Mouse (Mus musculus): ENCODE results near the gene Recql. TPM values are rescaled to one million over a fixed set of nuclear protein-coding genes. Genes with fewer than 3 reads are reported as not detected.

Recql gene
- polyA plus RNA-seq (2015; fragmentation: Nextera tagmentation; extraction: Ambion mirVana): 14.9 and 17.1 TPM in 2 replicates

DNA sequence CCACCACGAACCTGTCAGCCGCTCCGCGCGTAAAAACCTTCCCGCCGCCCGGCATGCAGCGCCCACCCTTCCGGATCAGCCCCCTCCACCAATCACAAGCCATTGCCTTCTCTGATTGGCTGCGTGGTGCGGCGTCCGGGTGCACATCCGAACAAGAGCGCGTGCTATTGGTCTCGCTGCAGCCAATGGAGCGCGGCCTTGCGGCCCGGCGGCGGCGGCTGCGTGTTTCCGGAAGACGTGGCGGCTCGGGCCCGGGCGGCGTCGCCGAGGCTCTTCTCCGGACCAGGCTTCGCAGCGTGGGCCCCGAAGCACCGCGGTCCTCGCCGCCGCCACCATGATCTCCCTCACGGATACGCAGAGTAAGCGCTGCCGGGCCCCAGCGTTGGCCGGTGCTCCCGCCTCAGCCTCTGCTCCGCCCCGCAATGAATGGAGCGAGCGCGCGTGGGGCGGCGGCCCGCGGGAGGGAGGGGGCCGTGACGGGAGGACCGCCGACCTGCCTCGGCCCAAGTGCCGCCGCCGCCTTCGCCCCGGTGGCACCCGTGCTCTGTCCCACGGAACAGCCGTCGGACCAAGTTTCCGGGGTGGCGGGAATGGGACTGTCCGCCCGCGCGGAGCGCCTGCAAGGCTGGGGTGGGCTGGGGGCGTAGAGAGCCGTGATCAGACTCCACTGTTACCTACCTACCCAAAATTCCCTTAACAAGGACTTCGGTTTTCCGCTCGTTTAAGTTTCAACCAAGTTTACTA, at the start of gene Recql, which contains the start of gene Golt1b:
TSS of gene Recql (minus strand) at position 77 of the 744 bp plus-strand sequence.
TSS of gene Golt1b (plus strand) at position 211 of the 744 bp plus-strand sequence.
- Histone ChIP-seq H3K36me3 (ENCODE audit: insufficient read depth, low read length) (no peaks in the 10 kb centered on the region), H3K27ac (0 out of 2 replicates have a peak within 1 kb of the TSS, but pooled peaks have one; percentile 51), H3K4me3 (replicated peaks; ENCODE audit: low read depth, low read length) (peak within 1 kb of the TSS; percentile 98), H3K4me2 (ENCODE audit: low read length) (peak within 1 kb of the TSS; percentile 80), H3K9ac (ENCODE audit: low read depth, low read length) (peak within 1 kb of the TSS; percentile 91), H3K4me1 (replicated peaks; ENCODE audit: insufficient read depth, low read length) (0 out of 2 replicates have a peak, but pooled peaks cover 8% of the 10 kb centered on the region), H3K9me3 (replicated peaks; ENCODE audit: low read length) (no peaks in the 10 kb centered on the region), H3K27me3 (ENCODE audit: insufficient read depth, low read length) (no peaks in the 10 kb centered on the region)
- DNase-seq (ENCODE audit: low spot score): peak; percentile 97
- ATAC-seq (replicated peaks; ENCODE audit: low FRiP score, low read depth): peak; percentile 100
- no peak for TF ChIP-seq CTCF (IDR thresholded peaks at IDR 0.05; ENCODE audit: low read depth)
- WGBS: under 1% methylated on average over 73 of the region's 87 CpGs

DNA sequence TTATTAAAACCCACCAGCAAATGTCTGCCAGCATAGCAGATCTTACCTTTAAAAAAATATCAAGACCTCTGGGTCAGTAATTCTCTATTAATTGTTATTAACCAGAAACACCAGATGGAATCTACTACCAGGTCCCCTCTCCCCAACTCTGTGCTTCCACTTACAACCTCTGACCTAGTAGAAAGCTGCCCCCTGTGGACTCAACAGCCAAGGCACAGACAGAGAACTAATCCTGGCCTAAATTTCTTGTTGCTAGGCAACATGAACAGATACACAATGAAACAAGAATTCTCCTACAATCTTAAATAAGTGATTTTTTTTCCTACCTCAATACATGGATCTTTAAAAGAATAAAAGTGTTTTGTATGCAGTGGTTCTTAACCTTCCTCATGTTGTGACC, 42.2 kb upstream of the Recql start:
- no peak for TF ChIP-seq CTCF (IDR thresholded peaks at IDR 0.05; ENCODE audit: low read depth)
- ATAC-seq (replicated peaks; ENCODE audit: low FRiP score, low read depth) (no peak), DNase-seq (ENCODE audit: low spot score) (no peak)
- Histone ChIP-seq H3K4me2 (ENCODE audit: low read length) (no peak overlapping the region), H3K4me1 (replicated peaks; ENCODE audit: insufficient read depth, low read length) (no peaks in the 10 kb centered on the region), H3K27ac (no peak overlapping the region), H3K27me3 (ENCODE audit: insufficient read depth, low read length) (no peaks in the 10 kb centered on the region), H3K4me3 (replicated peaks; ENCODE audit: low read depth, low read length) (no peak overlapping the region), H3K9me3 (replicated peaks; ENCODE audit: low read length) (no peaks in the 10 kb centered on the region), H3K9ac (ENCODE audit: low read depth, low read length) (no peak overlapping the region), H3K36me3 (ENCODE audit: insufficient read depth, low read length) (no peaks in the 10 kb centered on the region)

DNA sequence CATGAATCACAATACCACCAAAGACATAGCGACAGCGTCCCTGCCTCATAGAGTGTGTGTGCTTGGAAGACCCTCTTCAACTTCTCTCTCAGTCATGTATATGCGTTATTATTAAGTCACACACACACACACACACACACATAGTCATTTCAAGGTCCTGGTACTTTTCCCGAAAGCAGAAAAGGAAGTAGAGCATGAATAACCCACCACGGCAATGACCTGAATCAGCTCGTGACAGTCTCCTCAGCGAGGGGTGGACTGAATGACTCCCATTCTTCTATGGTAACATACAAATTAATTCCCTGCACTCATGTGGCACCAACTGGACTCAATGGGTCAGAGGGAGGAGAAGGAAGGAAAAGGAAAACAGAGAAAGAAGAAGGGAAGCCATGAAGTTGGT, 38.1 kb upstream of the Recql start:
- DNase-seq (ENCODE audit: low spot score) (no peak), ATAC-seq (replicated peaks; ENCODE audit: low FRiP score, low read depth) (no peak)
- H3K36me3 ChIP-seq (ENCODE audit: insufficient read depth, low read length): no peaks in the 10 kb centered on the region
- H3K27me3 ChIP-seq (ENCODE audit: insufficient read depth, low read length): no peaks in the 10 kb centered on the region
- H3K27ac ChIP-seq: no peak overlapping the region
- no peak overlapping the region for H3K4me3 ChIP-seq (replicated peaks; ENCODE audit: low read depth, low read length)
- H3K9me3 ChIP-seq (replicated peaks; ENCODE audit: low read length): no peaks in the 10 kb centered on the region
- H3K9ac ChIP-seq (ENCODE audit: low read depth, low read length): no peak overlapping the region
- no peaks in the 10 kb centered on the region for H3K4me1 ChIP-seq (replicated peaks; ENCODE audit: insufficient read depth, low read length)
- no peak for TF ChIP-seq CTCF (IDR thresholded peaks at IDR 0.05; ENCODE audit: low read depth)
- no peak overlapping the region for H3K4me2 ChIP-seq (ENCODE audit: low read length)
- 65% methylated on average over 7 of the region's 7 CpGs for WGBS

DNA sequence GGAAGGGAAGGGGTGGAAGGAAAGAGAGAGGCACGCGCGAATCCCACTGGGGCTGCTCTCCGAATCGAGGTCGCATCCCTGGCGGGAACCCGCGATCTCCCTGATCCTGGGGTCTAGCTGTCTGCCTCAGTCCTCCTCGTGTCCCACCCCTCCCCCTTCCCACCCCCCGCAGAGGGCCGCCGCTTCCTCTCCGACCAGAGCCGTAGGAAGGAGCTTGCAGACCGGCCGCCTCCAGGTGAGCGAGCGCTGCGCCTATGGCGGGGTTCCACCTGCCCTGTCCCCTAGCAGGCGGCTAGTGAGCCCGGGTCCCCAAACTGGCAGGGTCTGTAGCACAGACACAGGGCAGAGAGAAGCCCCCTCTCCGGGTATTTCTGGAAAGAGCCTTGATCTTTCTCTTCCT, 27.7 kb upstream of the Recql start:
- DNase-seq (ENCODE audit: low spot score) (no peak), ATAC-seq (replicated peaks; ENCODE audit: low FRiP score, low read depth) (0 out of 2 replicates have a peak, but pooled peaks have one; percentile 33)
- 0 out of 2 replicates have a peak, but pooled peaks cover 8% of the 10 kb centered on the region for H3K4me1 ChIP-seq (replicated peaks; ENCODE audit: insufficient read depth, low read length)
- no peaks in the 10 kb centered on the region for H3K36me3 ChIP-seq (ENCODE audit: insufficient read depth, low read length)
- H3K9ac ChIP-seq (ENCODE audit: low read depth, low read length): 0 out of 2 replicates have a peak overlapping the region, but pooled peaks have one; percentile 35
- peaks cover 7% of the 10 kb centered on the region; the same call in 1 of the 2 replicates for H3K27me3 ChIP-seq (ENCODE audit: insufficient read depth, low read length)
- H3K4me2 ChIP-seq (ENCODE audit: low read length): peak overlapping the region; percentile 65
- no peaks in the 10 kb centered on the region for H3K9me3 ChIP-seq (replicated peaks; ENCODE audit: low read length)
- peak overlapping the region; percentile 11; the same call in 1 of the 2 replicates for H3K4me3 ChIP-seq (replicated peaks; ENCODE audit: low read depth, low read length)
- WGBS: 4% methylated on average over 23 of the region's 24 CpGs
- no peak for TF ChIP-seq CTCF (IDR thresholded peaks at IDR 0.05; ENCODE audit: low read depth)
- no peak overlapping the region for H3K27ac ChIP-seq

DNA sequence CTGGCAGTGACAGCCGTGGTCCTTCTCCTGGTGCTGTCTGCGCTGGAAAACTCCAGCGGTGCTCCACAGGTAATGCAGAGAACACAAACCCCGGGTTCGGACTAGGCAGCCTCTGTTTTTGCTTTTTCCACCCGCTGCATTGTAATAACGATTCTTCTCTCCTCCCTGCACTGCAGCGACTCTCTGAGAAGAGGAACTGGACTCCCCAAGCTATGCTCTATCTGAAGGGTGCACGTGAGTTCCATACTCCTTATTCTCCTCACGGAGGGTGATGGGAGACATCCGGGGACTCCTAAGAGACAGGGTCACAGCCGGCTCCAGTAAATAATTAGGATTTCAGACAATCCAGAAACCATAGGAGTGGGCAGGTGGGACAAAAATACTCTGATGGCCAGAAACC, 27.0 kb upstream of the Recql start:
- no peak overlapping the region for H3K4me3 ChIP-seq (replicated peaks; ENCODE audit: low read depth, low read length)
- no peak for DNase-seq (ENCODE audit: low spot score)
- H3K36me3 ChIP-seq (ENCODE audit: insufficient read depth, low read length): no peaks in the 10 kb centered on the region
- WGBS: 14% methylated on average over 12 of the region's 12 CpGs
- no peaks in the 10 kb centered on the region for H3K9me3 ChIP-seq (replicated peaks; ENCODE audit: low read length)
- H3K9ac ChIP-seq (ENCODE audit: low read depth, low read length): no peak overlapping the region
- H3K4me1 ChIP-seq (replicated peaks; ENCODE audit: insufficient read depth, low read length): 0 out of 2 replicates have a peak, but pooled peaks cover 8% of the 10 kb centered on the region
- no peak overlapping the region for H3K27ac ChIP-seq
- TF ChIP-seq CTCF (IDR thresholded peaks at IDR 0.05; ENCODE audit: low read depth): no peak
- no peak for ATAC-seq (replicated peaks; ENCODE audit: low FRiP score, low read depth)
- peaks cover 7% of the 10 kb centered on the region; the same call in 1 of the 2 replicates for H3K27me3 ChIP-seq (ENCODE audit: insufficient read depth, low read length)
- H3K4me2 ChIP-seq (ENCODE audit: low read length): no peak overlapping the region

DNA sequence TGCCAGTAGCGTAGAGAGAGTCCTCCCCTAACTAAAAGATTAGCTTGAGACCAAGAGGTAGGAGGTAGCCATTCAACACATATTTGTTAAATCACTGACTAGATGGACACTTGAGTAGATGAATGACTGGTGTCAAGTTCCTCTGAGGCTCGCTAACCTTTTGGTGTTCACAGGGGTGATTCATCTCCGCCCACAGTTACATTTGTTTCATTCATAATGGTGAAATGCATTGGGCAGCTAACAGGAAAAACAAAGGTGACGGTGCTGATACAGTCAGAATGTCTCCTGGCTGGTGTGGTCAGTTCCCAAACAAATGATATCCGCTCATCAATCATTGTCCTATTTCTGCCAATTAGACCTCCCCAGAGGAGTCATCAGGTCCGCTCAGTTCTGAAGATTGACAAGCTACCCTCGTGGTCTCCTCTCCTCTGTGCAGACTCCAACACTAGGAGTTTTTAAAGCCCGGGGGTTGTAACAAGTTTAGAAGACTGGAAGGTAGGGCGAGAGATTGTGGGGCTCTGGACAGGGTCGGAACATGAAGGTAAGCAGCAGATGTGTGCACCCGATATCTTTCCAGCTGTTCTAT, 26.1 kb upstream of the Recql start, which contains the start of gene Spx:
TSS of gene Spx (plus strand) at position 536 of the 586 bp plus-strand sequence.
- Histone ChIP-seq H3K4me1 (replicated peaks; ENCODE audit: insufficient read depth, low read length) (0 out of 2 replicates have a peak, but pooled peaks cover 8% of the 10 kb centered on the region), H3K4me3 (replicated peaks; ENCODE audit: low read depth, low read length) (no peak within 1 kb of the TSS), H3K9ac (ENCODE audit: low read depth, low read length) (no peak within 1 kb of the TSS), H3K27me3 (ENCODE audit: insufficient read depth, low read length) (peaks cover 7% of the 10 kb centered on the region; the same call in 1 of the 2 replicates), H3K36me3 (ENCODE audit: insufficient read depth, low read length) (no peaks in the 10 kb centered on the region), H3K9me3 (replicated peaks; ENCODE audit: low read length) (no peaks in the 10 kb centered on the region), H3K4me2 (ENCODE audit: low read length) (peak within 1 kb of the TSS; percentile 65; the same call in 1 of the 2 replicates), H3K27ac (no peak within 1 kb of the TSS)
- DNase-seq (ENCODE audit: low spot score): no peak
- TF ChIP-seq CTCF (IDR thresholded peaks at IDR 0.05; ENCODE audit: low read depth): no peak
- ATAC-seq (replicated peaks; ENCODE audit: low FRiP score, low read depth): no peak
- WGBS: 54% methylated on average over 11 of the region's 11 CpGs
